Mouse (Mus musculus): ENCODE data around the gene Cep78. TPM values are rescaled to one million over a fixed set of nuclear protein-coding genes. Genes with fewer than 3 reads are reported as not detected.

Cep78 gene
- total RNA-seq, 2 experiments from 2014 or later: 9.2 to 11.3 TPM

DNA sequence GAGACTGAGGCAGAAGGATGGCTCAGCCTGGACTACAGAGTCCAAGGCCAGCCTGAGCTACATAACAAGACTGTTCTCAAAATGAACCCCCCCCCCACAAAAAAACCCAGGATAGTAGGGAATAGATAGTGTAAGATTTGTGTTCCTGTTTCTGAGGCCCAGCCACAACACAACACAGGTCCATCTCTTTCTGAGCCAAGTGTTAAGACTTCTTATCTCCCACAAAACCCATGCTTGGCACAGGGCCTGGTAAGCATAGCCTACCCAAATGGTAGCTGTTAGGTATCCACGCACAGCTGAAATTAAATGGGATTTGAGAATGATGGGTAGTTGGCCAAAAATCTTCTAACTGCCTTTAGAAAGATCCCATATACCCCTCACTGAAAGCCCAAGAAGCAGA, 74.3 kb downstream of the Cep78 start:
- no peak for DNase-seq

DNA sequence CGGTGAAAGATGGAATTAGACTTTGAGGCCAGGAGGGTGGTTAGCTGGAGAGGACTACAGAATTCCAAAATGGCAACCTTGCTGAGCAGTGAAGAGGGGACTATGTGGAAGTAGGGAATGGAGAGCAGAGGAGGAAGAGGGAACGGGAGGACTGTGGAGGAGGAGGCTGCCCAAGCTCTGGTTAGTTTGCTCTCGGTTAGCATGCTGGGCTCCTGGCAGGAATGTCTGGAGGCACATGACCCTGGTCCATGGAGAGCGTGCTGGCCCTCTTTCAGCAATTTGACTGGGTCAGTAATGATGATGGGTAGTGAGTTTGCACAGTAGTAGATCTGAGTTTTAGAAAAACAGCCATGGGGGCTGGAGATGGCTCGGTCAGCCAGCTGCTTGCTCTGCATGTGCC, 76.8 kb downstream of the Cep78 start:
- no peak for DNase-seq

Other genes with a start within 250 kb of the Cep78 start
- gene Psat1, start 37.7 kb downstream of the Cep78 start, total RNA-seq (2021): 100 to 1,000 TPM in 1 of 2 experiments, 10 to 100 TPM in 1; 80.4 to 224 TPM
- gene Gnaq, start 147.8 kb upstream of the Cep78 start, total RNA-seq (2021): 10 to 100 TPM; 56.8 to 58.0 TPM